Mouse (Mus musculus) liver, postnatal 0 days (tissue): ENCODE measurements around the gene Il1b. TPM values are rescaled to one million over a fixed set of nuclear protein-coding genes. Genes with fewer than 3 reads are reported as not detected.

Source experiments
- ATAC-seq: fragments of 200-750 bp; cut with Nextera tagmentation; 2 replicates; pipeline ENCODE4 v1.8.0; 2017; ENCODE audit warnings: mild to moderate bottlenecking, moderate library complexity
- DNase-seq: peaks from one replicate; pipeline ENCODE4 v3.0.0-alpha.2; 2016
- H3K27ac ChIP-seq: fragments of 300-500 bp; sonication (generic); 2 replicates; pipeline ENCODE4 v1.5.1; 2014; ENCODE audit warnings: antibody characterized with exemption, moderate library complexity, mild to moderate bottlenecking, low read depth
- H3K27me3 ChIP-seq: fragments of 300-500 bp; sonication (generic); 2 replicates; pipeline ENCODE4 v1.6.1; 2014; ENCODE audit warnings: low read length, control low read depth, mixed read lengths; ENCODE audit not compliant: insufficient read depth
- H3K36me3 ChIP-seq: fragments of 300-500 bp; sonication (generic); replicated peaks from 2 replicates; pipeline ENCODE4 v1.6.1; 2014; ENCODE audit warnings: mild to moderate bottlenecking, control low read depth, low read length, moderate library complexity, mixed read lengths; ENCODE audit not compliant: insufficient read depth
- H3K4me1 ChIP-seq: fragments of 300-500 bp; sonication (generic); 2 replicates; pipeline ENCODE4 v1.6.1; 2014; ENCODE audit warnings: antibody characterized with exemption, mild to moderate bottlenecking, control low read depth; ENCODE audit not compliant: insufficient read depth
- H3K4me2 ChIP-seq: fragments of 300-500 bp; sonication (generic); 2 replicates; pipeline ENCODE4 v1.6.1; 2014; ENCODE audit warnings: low read depth, mild to moderate bottlenecking, low read length, moderate library complexity, mixed read lengths
- H3K4me3 ChIP-seq: fragments of 300-500 bp; sonication (generic); 2 replicates; pipeline ENCODE4 v1.5.1; 2014; ENCODE audit warnings: low read depth, low read length
- H3K9ac ChIP-seq: fragments of 300-500 bp; sonication (generic); replicated peaks from 2 replicates; pipeline ENCODE4 v1.6.1; 2014; ENCODE audit warnings: mild to moderate bottlenecking, moderate library complexity
- H3K9me3 ChIP-seq: fragments of 300-500 bp; sonication (generic); 2 replicates; pipeline ENCODE4 v1.6.1; 2016; ENCODE audit warnings: mild to moderate bottlenecking, control low read depth, low read length, mixed read lengths
- CTCF ChIP-seq: sonication (generic); IDR thresholded peaks from 2 replicates; pipeline ENCODE4 v1.5.1; 2016; ENCODE audit warnings: antibody characterized with exemption, low read depth
- EP300 ChIP-seq: IDR thresholded peaks from 2 replicates; pipeline ENCODE4 v1.6.1; 2016; ENCODE audit warnings: antibody characterized with exemption, low read depth, mild to moderate bottlenecking
- WGBS: fragments of 180-500 bp; shearing (Covaris S2); extraction: QIAGEN DNeasy Blood & Tissue Kit; methylation state at CpG from one replicate; pipeline ENCODE4 v1.1.7; 2014; ENCODE audit not compliant: insufficient replicate concordance; 5-methylcytosine and 5-hydroxymethylcytosine counted together
- polyA plus RNA-seq: library from polyadenylated mRNA; unstranded; fragments of >200 nt; fragmentation: Nextera tagmentation; extraction: Ambion mirVana; gene quantifications from 2 replicates; pipeline ENCODE4 v1.2.1, GENCODE M21; 2015

Gene Il1b
- polyA plus RNA-seq, 1 experiment from 2014 or later = 1.3 TPM

GRCm38 (mm10) chr2:129360975-129361560 lies 9.9 kb downstream of the Il1b start:
- Histone ChIP-seq H3K4me2 (no peak overlapping the region), H3K9ac (no peak overlapping the region), H3K36me3 (no peaks in the 10 kb centered on the region), H3K27me3 (no peaks in the 10 kb centered on the region), H3K4me1 (no peaks in the 10 kb centered on the region; the same call in 1 of the 2 replicates), H3K9me3 (no peaks in the 10 kb centered on the region), H3K4me3 (no peak overlapping the region), H3K27ac (peak overlapping the region; percentile 2; the same call in 1 of the 2 replicates)
- ATAC-seq (no peak), DNase-seq (peak; percentile 10)
- 59% methylated on average over 3 of the region's 3 CpGs for WGBS
- TF ChIP-seq EP300 (no peak), CTCF (no peak)

- WGBS = 55% methylated on average over 10 of the region's 10 CpGs
- H3K27me3 ChIP-seq = no peaks in the 10 kb centered on the region
Observed at GRCm38 (mm10) chr2:129360197-129360596, 10.7 kb downstream of the Il1b start.

GRCm38 (mm10) chr2:129338138-129338621 lies 32.8 kb downstream of the Il1b start:
- ATAC-seq (peak; percentile 83), DNase-seq (peak; percentile 34)
- no peak overlapping the region for H3K4me3 ChIP-seq
- no peak overlapping the region for H3K9ac ChIP-seq
- 0 out of 2 replicates have a peak overlapping the region, but pooled peaks have one; percentile 44 for H3K27ac ChIP-seq
- H3K9me3 ChIP-seq = peaks cover 5% of the 10 kb centered on the region
- no peaks in the 10 kb centered on the region for H3K36me3 ChIP-seq
- no peaks in the 10 kb centered on the region for H3K27me3 ChIP-seq
- H3K4me1 ChIP-seq = peaks cover 6% of the 10 kb centered on the region
- no peak overlapping the region for H3K4me2 ChIP-seq
- TF ChIP-seq CTCF (no peak), EP300 (no peak)
- WGBS = 47% methylated on average over 6 of the region's 6 CpGs

More at GRCm38 (mm10) chr2:129360197-129360596, 10.7 kb downstream of the Il1b start:
- H3K4me3 ChIP-seq = no peak overlapping the region
- 0 out of 2 replicates have a peak overlapping the region, but pooled peaks have one; percentile 2 for H3K27ac ChIP-seq
- no peak for TF ChIP-seq CTCF
- TF ChIP-seq EP300 = no peak
- ATAC-seq = peak; percentile 43; the same call in 1 of the 2 replicates
- no peak for DNase-seq
- no peak overlapping the region for H3K9ac ChIP-seq
- H3K4me1 ChIP-seq = no peaks in the 10 kb centered on the region; the same call in 1 of the 2 replicates
- no peaks in the 10 kb centered on the region for H3K9me3 ChIP-seq
- no peak overlapping the region for H3K4me2 ChIP-seq
- H3K36me3 ChIP-seq = no peaks in the 10 kb centered on the region

- no peaks in the 10 kb centered on the region for H3K36me3 ChIP-seq
- WGBS = 51% methylated on average over 4 of the region's 4 CpGs
- no peaks in the 10 kb centered on the region for H3K27me3 ChIP-seq
- H3K9me3 ChIP-seq = no peaks in the 10 kb centered on the region
- no peak for TF ChIP-seq CTCF
- TF ChIP-seq EP300 = no peak
- ATAC-seq (no peak), DNase-seq (peak; percentile 8)
- no peak overlapping the region for H3K9ac ChIP-seq
- no peak overlapping the region for H3K4me3 ChIP-seq
- no peak overlapping the region for H3K27ac ChIP-seq
- H3K4me2 ChIP-seq = no peak overlapping the region
- H3K4me1 ChIP-seq = peaks cover 9% of the 10 kb centered on the region
Observed at GRCm38 (mm10) chr2:129333471-129333870, 37.5 kb downstream of the Il1b start.

GRCm38 (mm10) chr2:129330540-129330939 lies 40.4 kb downstream of the Il1b start:
- H3K9ac ChIP-seq = no peak overlapping the region
- no peaks in the 10 kb centered on the region for H3K36me3 ChIP-seq
- TF ChIP-seq CTCF (no peak), EP300 (no peak; the same call in none of the 2 replicates)
- ATAC-seq (no peak), DNase-seq (no peak)
- H3K4me3 ChIP-seq = no peak overlapping the region
- H3K4me1 ChIP-seq = peaks cover 3% of the 10 kb centered on the region; the same call in 1 of the 2 replicates
- peaks cover 1% of the 10 kb centered on the region for H3K9me3 ChIP-seq
- 26% methylated on average over 13 of the region's 13 CpGs for WGBS
- H3K27me3 ChIP-seq = no peaks in the 10 kb centered on the region
- H3K27ac ChIP-seq = peak overlapping the region; percentile 55; the same call in 1 of the 2 replicates
- H3K4me2 ChIP-seq = no peak overlapping the region

GRCm38 (mm10) chr2:129330024-129330423 lies 40.9 kb downstream of the Il1b start:
- DNase-seq = no peak
- H3K4me1 ChIP-seq = peaks cover 3% of the 10 kb centered on the region; the same call in 1 of the 2 replicates
- peaks cover 4% of the 10 kb centered on the region for H3K9me3 ChIP-seq
- no peak overlapping the region for H3K4me3 ChIP-seq
- WGBS = 49% methylated on average over 7 of the region's 7 CpGs
- H3K36me3 ChIP-seq = no peaks in the 10 kb centered on the region
- peak overlapping the region; percentile 55; the same call in 1 of the 2 replicates for H3K27ac ChIP-seq
- no peaks in the 10 kb centered on the region for H3K27me3 ChIP-seq
- H3K4me2 ChIP-seq = no peak overlapping the region
- TF ChIP-seq EP300 (no peak), CTCF (no peak)
- H3K9ac ChIP-seq = no peak overlapping the region
- no peak for ATAC-seq
